Mouse (Mus musculus): Measurements from ENCODE around the gene Rsrc1.

DNA sequence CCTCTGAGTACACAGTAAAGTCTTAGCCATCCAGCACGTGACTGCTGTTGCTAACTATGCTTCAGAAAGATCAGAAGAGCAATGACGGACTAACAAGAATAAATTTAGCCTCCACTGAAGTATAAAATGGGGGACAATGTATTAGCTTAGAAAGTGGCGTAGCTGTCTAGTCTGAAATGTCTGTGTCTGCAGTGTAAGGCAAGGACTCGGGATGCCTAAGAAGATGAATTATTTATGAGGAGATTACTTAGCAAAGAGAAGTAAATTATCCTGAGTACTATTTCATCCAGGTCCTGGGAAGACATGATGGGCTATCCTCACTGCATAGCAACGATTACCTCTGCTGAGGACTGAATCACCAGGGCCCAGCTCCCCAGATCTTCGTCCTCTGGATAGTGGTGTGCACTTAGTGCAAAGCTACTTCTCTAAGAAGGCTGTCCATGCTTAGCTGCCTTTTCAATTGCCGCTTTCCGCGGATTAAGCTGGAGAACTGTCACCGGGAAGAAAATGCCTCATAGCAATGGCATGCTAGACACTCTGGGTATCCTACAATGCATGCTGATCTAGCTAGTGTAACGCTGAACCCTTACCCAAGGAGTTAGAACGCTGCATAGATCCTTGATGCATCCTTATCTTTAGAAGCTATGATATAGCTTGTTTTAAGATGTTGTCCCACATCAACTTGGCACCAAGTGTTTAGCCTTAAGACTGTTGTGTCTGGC, 370.4 kb downstream of the Rsrc1 start:
- TF ChIP-seq CTCF (IDR thresholded peaks at IDR 0.05; ENCODE audit: low read depth) (no peak), EP300 (IDR thresholded peaks at IDR 0.05; ENCODE audit: low read depth) (no peak)

Data from heart, postnatal 0 days (tissue).